Mouse (Mus musculus) bone marrow macrophage, adult 2 months (primary cell): ENCODE data around the gene Syt16.

Source experiments
- CTCF ChIP-seq: IDR thresholded peaks from 2 replicates; pipeline ENCODE4 v1.5.1; 2012; ENCODE audit warnings: low read depth, mild to moderate bottlenecking, low read length, moderate library complexity
- POLR2A ChIP-seq: IDR thresholded peaks from 2 replicates; pipeline ENCODE4 v1.6.1; 2012; ENCODE audit warnings: mild to moderate bottlenecking, low read depth, low read length, borderline replicate concordance

GRCm38 (mm10) chr12:74312611-74313010, 315.1 kb downstream of the Syt16 start:
- no peak for TF ChIP-seq CTCF
- no peak for TF ChIP-seq POLR2A
